Mouse (Mus musculus) megakaryocyte, embryonic 14.5 days (primary cell): ENCODE measurements around the gene Cacna1d.

ENCODE experiments used
- FLI1 ChIP-seq: IDR thresholded peaks from 2 replicates; pipeline ENCODE4 v1.6.1; 2012; ENCODE audit warnings: low read length, inconsistent platforms, mixed read lengths
- GATA1 ChIP-seq: IDR thresholded peaks from 3 replicates; pipeline ENCODE4 v1.6.1; 2012; ENCODE audit warnings: mixed read lengths, low read length, inconsistent platforms, borderline replicate concordance

DNA sequence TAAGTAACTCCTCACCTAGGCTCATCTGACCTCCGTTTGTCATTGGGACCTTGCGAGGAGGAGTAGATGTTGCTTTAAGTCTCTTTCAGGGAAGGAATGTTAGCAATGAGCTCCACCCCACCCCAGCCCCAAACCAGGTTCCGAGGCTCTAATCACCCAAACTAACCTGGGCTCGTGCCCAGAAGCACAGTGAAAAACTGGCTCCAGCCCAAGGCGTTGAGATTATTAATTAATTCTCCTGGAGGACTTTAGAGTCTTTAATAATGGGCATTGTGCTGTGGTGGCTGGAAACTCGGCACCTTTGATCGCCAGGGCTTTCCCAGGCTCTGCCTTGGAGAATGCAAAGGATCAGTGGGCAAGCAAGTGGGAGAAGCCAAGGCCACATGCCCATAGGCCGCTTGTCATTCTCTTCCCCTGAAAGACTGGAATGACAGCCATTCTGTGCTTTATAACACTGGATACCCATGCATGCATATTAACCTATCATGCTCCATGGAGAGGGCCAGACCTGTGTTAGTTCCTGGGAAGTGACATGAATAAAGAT, 39.5 kb upstream of the Cacna1d start:
- TF ChIP-seq FLI1: no peak
- no peak for TF ChIP-seq GATA1
